Mouse (Mus musculus) hindbrain, postnatal 0 days (tissue): ENCODE data around the gene Slc37a4. TPM values are rescaled to one million over a fixed set of nuclear protein-coding genes. Genes with fewer than 3 reads are reported as not detected.

ENCODE experiments used
- ATAC-seq: fragments of 200-750 bp; cut with Nextera tagmentation; 2 replicates; pipeline ENCODE4 v1.8.0; 2017; ENCODE audit warnings: mild to moderate bottlenecking, moderate TSS enrichment, moderate library complexity
- DNase-seq: peaks from one replicate; pipeline ENCODE4 v3.0.0-alpha.2; 2015; ENCODE audit warnings: low spot score
- H3K27ac ChIP-seq: fragments of 300-500 bp; sonication (generic); 2 replicates; pipeline ENCODE4 v1.5.1; 2014; ENCODE audit warnings: mild to moderate bottlenecking
- H3K27me3 ChIP-seq: fragments of 300-500 bp; sonication (generic); 2 replicates; pipeline ENCODE4 v1.6.1; 2014; ENCODE audit warnings: low read length, mixed read lengths; ENCODE audit not compliant: insufficient read depth
- H3K36me3 ChIP-seq: fragments of 300-500 bp; sonication (generic); 2 replicates; pipeline ENCODE4 v1.6.1; 2014; ENCODE audit warnings: low read length, mixed read lengths; ENCODE audit not compliant: insufficient read depth
- H3K4me1 ChIP-seq: fragments of 300-500 bp; sonication (generic); 2 replicates; pipeline ENCODE4 v1.6.1; 2014; ENCODE audit warnings: antibody characterized with exemption, low read length, mixed read lengths; ENCODE audit not compliant: insufficient read depth
- H3K4me2 ChIP-seq: fragments of 300-500 bp; sonication (generic); 2 replicates; pipeline ENCODE4 v1.6.1; 2014; ENCODE audit warnings: low read depth, mild to moderate bottlenecking, low read length, moderate library complexity, mixed read lengths
- H3K4me3 ChIP-seq: fragments of 300-500 bp; sonication (generic); 2 replicates; pipeline ENCODE4 v1.5.1; 2014; ENCODE audit warnings: low read length
- H3K9ac ChIP-seq: fragments of 300-500 bp; sonication (generic); replicated peaks from 2 replicates; pipeline ENCODE4 v1.6.1; 2014; ENCODE audit warnings: mild to moderate bottlenecking, low read length, moderate library complexity, mixed read lengths
- H3K9me3 ChIP-seq: fragments of 300-500 bp; sonication (generic); 2 replicates; pipeline ENCODE4 v1.6.1; 2016; ENCODE audit warnings: low read length, mixed read lengths
- CTCF ChIP-seq: IDR thresholded peaks from 2 replicates; pipeline ENCODE4 v1.5.1; 2016; ENCODE audit warnings: antibody characterized with exemption, control low read depth, low read depth
- WGBS: fragments of 180-500 bp; shearing (Covaris S2); extraction: QIAGEN DNeasy Blood & Tissue Kit; methylation state at CpG from one replicate; pipeline ENCODE4 v1.1.7; 2014; 5-methylcytosine and 5-hydroxymethylcytosine counted together
- polyA plus RNA-seq: library from polyadenylated mRNA; unstranded; fragments of >200 nt; fragmentation: Nextera tagmentation; extraction: Ambion mirVana; gene quantifications from 2 replicates; pipeline ENCODE4 v1.2.1, GENCODE M21; 2015
- total RNA-seq: library from RNA; depleted of rRNA; stranded (reverse); fragments of >200 nt; gene quantifications from 2 replicates; pipeline ENCODE4 v1.2.3, GENCODE M21; 2014; rRNA removed

Gene Slc37a4
- total RNA-seq = 72.7 and 93.9 TPM in 2 replicates
- polyA plus RNA-seq = 40.2 and 40.3 TPM in 2 replicates

DNA sequence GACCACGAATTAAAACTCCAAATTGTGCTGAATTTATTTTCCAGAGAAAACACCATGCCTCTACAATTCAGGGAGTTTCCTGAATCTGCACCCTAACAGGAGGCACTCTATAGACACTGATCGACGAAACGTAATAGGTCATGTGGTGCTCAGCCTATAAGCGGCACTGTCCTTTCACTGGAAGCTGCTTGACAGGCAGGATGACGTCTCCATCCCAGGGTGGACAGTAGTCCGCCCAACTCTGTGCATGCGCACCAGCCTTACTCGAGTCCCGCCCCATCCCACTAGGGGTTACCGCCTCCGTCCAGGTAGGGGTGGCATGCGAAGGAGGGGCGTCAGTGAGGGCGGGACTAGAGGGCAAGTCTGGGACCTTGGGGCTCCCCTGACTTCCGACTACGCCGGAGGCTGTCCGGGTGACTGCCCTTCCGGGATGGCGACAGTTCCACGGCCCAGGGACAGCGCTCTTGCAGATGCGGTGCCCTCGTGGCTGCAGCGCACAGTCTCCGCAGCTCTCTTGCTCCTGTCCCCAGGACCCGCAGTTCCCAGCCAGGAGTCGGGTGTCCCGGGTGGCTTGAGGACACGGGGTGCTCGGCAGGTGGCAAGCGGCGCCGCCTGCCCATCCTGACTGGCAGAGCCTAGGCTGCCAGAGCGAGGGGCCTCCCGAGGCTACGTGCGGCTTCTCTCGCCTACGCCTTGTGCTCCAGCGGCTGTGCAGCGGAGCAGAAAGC, at the start of gene Slc37a4:
Gene Slc37a4 (plus strand): TSS at position 169 of the 728 bp plus-strand sequence.
- under 1% methylated on average over 43 of the region's 43 CpGs for whole genome bisulfite sequencing
- Histone ChIP-seq H3K27ac (peak within 1 kb of the TSS; percentile 85), H3K9ac (peak within 1 kb of the TSS; percentile 81), H3K4me1 (no peaks in the 10 kb centered on the region), H3K36me3 (peaks cover 17% of the 10 kb centered on the region), H3K4me3 (peak within 1 kb of the TSS; percentile 74), H3K27me3 (no peaks in the 10 kb centered on the region), H3K4me2 (peak within 1 kb of the TSS; percentile 95), H3K9me3 (no peaks in the 10 kb centered on the region)
- peak; percentile 38 for TF ChIP-seq CTCF
- peak; percentile 97 for DNase-seq
- peak; percentile 98 for ATAC-seq

GRCm38 (mm10) chr9:44347166-44347565, 49.5 kb upstream of the Slc37a4 start:
- H3K4me2 ChIP-seq = no peak overlapping the region
- no peak for TF ChIP-seq CTCF
- ATAC-seq (no peak), DNase-seq (no peak)
- H3K36me3 ChIP-seq = peaks cover 47% of the 10 kb centered on the region
- no peaks in the 10 kb centered on the region for H3K27me3 ChIP-seq
- H3K4me1 ChIP-seq = peaks cover 9% of the 10 kb centered on the region
- no peak overlapping the region for H3K9ac ChIP-seq
- H3K27ac ChIP-seq = no peak overlapping the region
- 97% methylated on average over 9 of the region's 9 CpGs for WGBS
- no peak overlapping the region for H3K4me3 ChIP-seq
- no peaks in the 10 kb centered on the region for H3K9me3 ChIP-seq

DNA sequence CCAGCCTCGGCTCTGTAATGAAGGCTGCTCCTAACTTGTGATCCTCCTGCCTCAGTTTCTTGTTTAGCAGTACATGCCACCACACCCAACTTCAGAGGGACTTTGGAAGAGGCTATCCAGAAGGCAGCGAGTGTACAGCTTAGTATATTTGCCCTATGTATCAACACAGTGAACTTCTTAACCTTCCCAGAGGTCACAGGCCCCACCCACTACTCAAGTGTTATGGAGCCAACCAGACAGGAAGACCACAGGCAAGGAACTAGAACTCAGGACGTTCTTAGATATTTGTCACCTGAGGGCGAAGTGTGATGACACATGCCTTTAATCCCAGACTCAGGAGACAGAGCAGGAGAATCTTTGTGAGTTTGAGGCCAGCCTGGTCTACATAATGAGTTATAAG, 49.0 kb upstream of the Slc37a4 start:
- Histone ChIP-seq H3K4me1 (peaks cover 9% of the 10 kb centered on the region), H3K36me3 (peaks cover 51% of the 10 kb centered on the region), H3K4me3 (no peak overlapping the region), H3K27me3 (no peaks in the 10 kb centered on the region), H3K27ac (no peak overlapping the region), H3K4me2 (no peak overlapping the region), H3K9ac (no peak overlapping the region), H3K9me3 (no peaks in the 10 kb centered on the region)
- WGBS = 92% methylated on average over 4 of the region's 4 CpGs
- DNase-seq (no peak), ATAC-seq (no peak)
- no peak for TF ChIP-seq CTCF

DNA sequence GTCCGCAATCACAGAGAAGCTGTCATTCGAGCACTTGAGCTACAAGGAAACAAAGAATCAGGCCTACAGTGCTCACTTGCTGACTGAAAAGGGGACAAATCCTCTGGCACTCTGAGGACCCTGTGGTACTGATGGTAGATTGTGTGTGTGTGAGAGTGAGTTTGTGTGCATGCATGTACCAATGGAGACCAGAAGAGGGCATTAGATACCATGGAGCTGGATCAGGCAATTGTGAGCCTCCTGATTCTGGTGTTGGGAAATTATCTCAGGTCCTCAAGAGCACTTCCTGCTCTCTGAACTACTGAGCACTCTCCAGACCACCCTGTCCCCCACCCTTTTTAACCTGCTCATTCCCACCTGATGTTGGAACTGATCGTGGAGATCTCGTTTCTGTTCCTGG, 48.1 kb upstream of the Slc37a4 start:
- Histone ChIP-seq H3K36me3 (peaks cover 60% of the 10 kb centered on the region), H3K4me2 (no peak overlapping the region), H3K9me3 (no peaks in the 10 kb centered on the region), H3K27me3 (no peaks in the 10 kb centered on the region), H3K27ac (no peak overlapping the region), H3K9ac (no peak overlapping the region), H3K4me1 (no peaks in the 10 kb centered on the region), H3K4me3 (no peak overlapping the region)
- peak; percentile 36 for TF ChIP-seq CTCF
- ATAC-seq = no peak
- WGBS = 97% methylated on average over 4 of the region's 4 CpGs
- no peak for DNase-seq

GRCm38 (mm10) chr9:44351396-44351795, 45.3 kb upstream of the Slc37a4 start:
- ATAC-seq = no peak
- 91% methylated on average over 4 of the region's 4 CpGs for WGBS
- Histone ChIP-seq H3K9ac (no peak overlapping the region), H3K36me3 (peaks cover 81% of the 10 kb centered on the region), H3K27ac (no peak overlapping the region), H3K27me3 (no peaks in the 10 kb centered on the region), H3K4me2 (no peak overlapping the region), H3K4me3 (no peak overlapping the region), H3K4me1 (no peaks in the 10 kb centered on the region), H3K9me3 (no peaks in the 10 kb centered on the region)
- DNase-seq = no peak
- TF ChIP-seq CTCF = no peak

DNA sequence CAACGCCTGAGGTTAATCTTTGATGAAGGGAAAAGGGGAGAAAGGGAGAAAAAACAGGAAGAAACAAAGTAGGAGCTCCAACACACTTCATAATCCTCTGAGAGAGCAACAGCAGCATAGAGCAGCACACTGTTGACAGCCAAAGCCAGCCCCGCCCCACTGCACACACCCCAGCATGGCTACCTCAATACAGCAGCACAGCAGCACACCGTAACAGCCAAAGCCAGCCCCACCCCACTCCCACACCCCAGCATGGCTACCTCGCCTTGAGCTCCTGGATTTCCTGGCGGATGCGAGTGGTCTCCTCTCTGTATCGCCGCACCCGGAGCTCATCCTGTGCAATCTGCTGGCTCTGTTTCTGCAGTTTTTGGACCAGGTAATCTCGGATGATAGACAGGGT, 44.3 kb upstream of the Slc37a4 start:
- no peaks in the 10 kb centered on the region for H3K27me3 ChIP-seq
- no peak overlapping the region for H3K4me3 ChIP-seq
- no peaks in the 10 kb centered on the region for H3K4me1 ChIP-seq
- 92% methylated on average over 10 of the region's 10 CpGs for WGBS
- no peak overlapping the region for H3K27ac ChIP-seq
- no peak overlapping the region for H3K9ac ChIP-seq
- no peak for TF ChIP-seq CTCF
- peaks cover 83% of the 10 kb centered on the region for H3K36me3 ChIP-seq
- no peaks in the 10 kb centered on the region for H3K9me3 ChIP-seq
- no peak overlapping the region for H3K4me2 ChIP-seq
- DNase-seq (no peak), ATAC-seq (no peak)

DNA sequence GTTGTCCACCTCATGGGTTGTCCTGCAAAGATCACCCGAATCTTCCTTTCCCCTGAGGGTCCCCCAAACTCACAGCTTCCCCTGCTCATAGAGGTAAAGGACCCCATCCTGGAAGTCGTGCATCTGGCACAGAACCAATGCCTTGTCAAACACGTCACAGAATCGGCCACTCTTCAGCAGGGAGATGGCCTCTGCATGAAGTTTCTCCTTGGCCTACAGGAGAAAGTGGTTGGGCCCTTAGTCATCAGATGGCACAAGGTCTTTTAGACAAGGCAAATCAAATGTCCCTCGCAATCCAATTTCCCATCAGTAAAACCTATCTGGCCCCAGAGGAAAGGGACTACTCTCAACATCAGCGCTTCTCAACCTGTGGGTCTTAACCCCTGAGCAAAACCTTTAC, 43.5 kb upstream of the Slc37a4 start:
- TF ChIP-seq CTCF = no peak
- Histone ChIP-seq H3K4me3 (no peak overlapping the region), H3K4me2 (no peak overlapping the region), H3K4me1 (no peaks in the 10 kb centered on the region), H3K36me3 (peaks cover 80% of the 10 kb centered on the region), H3K27ac (no peak overlapping the region), H3K9ac (no peak overlapping the region), H3K9me3 (no peaks in the 10 kb centered on the region), H3K27me3 (no peaks in the 10 kb centered on the region)
- 89% methylated on average over 6 of the region's 6 CpGs for WGBS
- DNase-seq (no peak), ATAC-seq (no peak)
